In genomic region chr3:37182415-37183269, GRCm38 (mm10) we compare ENCODE assay signal across 9 mouse cellular contexts. TPM values are rescaled to one million over a fixed set of nuclear protein-coding genes. Genes with fewer than 3 reads are reported as not detected.
DNase-seq lines count a peak whose midpoint lies in the region; ATAC-seq and TF ChIP-seq lines count a peak whose summit lies in the region.
"Had no signal": no experiment of that assay in that cellular context is flagged by ENCODE, and none has a peak within 500 bp of the region (broad histone marks: within the 10 kb centered on the region; RNA-seq: fewer than 3 reads in every experiment).

No protein-coding gene starts in this region.

- TF ChIP-seq CTCF in thymus, adult 2 months (IDR thresholded peaks at IDR 0.05; ENCODE audit: borderline replicate concordance, control insufficient read depth, extremely low read depth, insufficient read depth, low read length, poor library complexity), result no peak

- no peak for TF ChIP-seq POLR2A in thymus, adult 2 months (IDR thresholded peaks at IDR 0.05; ENCODE audit: control insufficient read depth, extremely low read depth, insufficient read depth, low read length, poor library complexity)

- H3K4me2 ChIP-seq in forebrain, embryonic 15.5 days (replicated peaks), result no peak overlapping the region
- H3K4me2 ChIP-seq: liver, embryonic 15.5 days had no signal

- no peak overlapping the region for H3K9ac ChIP-seq in forebrain, embryonic 15.5 days (replicated peaks)
- H3K9ac ChIP-seq: liver, embryonic 15.5 days had no signal

- H3K9me3 ChIP-seq in forebrain, embryonic 15.5 days, result no peaks in the 10 kb centered on the region
- H3K9me3 ChIP-seq: liver, embryonic 15.5 days had no signal

- whole genome bisulfite sequencing in forebrain, embryonic 15.5 days, result 23% methylated on average over 16 of the region's 16 CpGs
- 84% methylated on average over 16 of the region's 16 CpGs for WGBS in thymus, adult 2 months

- H3K4me3 ChIP-seq in forebrain, embryonic 15.5 days, result no peak overlapping the region
- no peak overlapping the region for H3K4me3 ChIP-seq in thymus, adult 2 months (ENCODE audit: control insufficient read depth, insufficient read depth, low read length)
- H3K4me3 ChIP-seq: liver, embryonic 15.5 days had no signal

- ATAC-seq in forebrain, embryonic 15.5 days (replicated peaks), result peak; percentile 91

- no peak overlapping the region; the same call in 1 of the 2 replicates for H3K27ac ChIP-seq in forebrain, embryonic 15.5 days (replicated peaks)
- H3K27ac ChIP-seq in thymus, adult 2 months (ENCODE audit: control insufficient read depth, insufficient read depth, low read length), result no peak overlapping the region
- H3K27ac ChIP-seq: liver, embryonic 15.5 days had no signal

- H3K36me3 ChIP-seq in forebrain, embryonic 15.5 days, result no peaks in the 10 kb centered on the region
- H3K36me3 ChIP-seq in thymus, adult 2 months (ENCODE audit: control insufficient read depth, insufficient read depth, low read length), result no peaks in the 10 kb centered on the region
- H3K36me3 ChIP-seq: liver, embryonic 15.5 days had no signal

- H3K4me1 ChIP-seq in forebrain, embryonic 15.5 days, result peaks cover 19% of the 10 kb centered on the region
- no peaks in the 10 kb centered on the region for H3K4me1 ChIP-seq in thymus, adult 2 months (replicated peaks; ENCODE audit: control insufficient read depth, insufficient read depth, low read length)
- H3K4me1 ChIP-seq: liver, embryonic 15.5 days had no signal

- DNase-seq in right cerebral cortex, adult 18-20 months, result peak; percentile 12
- DNase-seq in right cerebral cortex, postnatal 4 days, result no peak
- peak; percentile 49 for DNase-seq in layer of hippocampus, adult 9-11 months
- DNase-seq in neural tube, embryonic 10.5 days (ENCODE audit: extremely low spot score, low spot score), result peak; percentile 13
- no peak for DNase-seq in right cerebral cortex, postnatal 25 days
- no peak for DNase-seq in thymus, adult 2 months

- no peaks in the 10 kb centered on the region for H3K27me3 ChIP-seq in forebrain, embryonic 15.5 days
- no peaks in the 10 kb centered on the region for H3K27me3 ChIP-seq in thymus, adult 2 months (ENCODE audit: control insufficient read depth, insufficient read depth, low read length)
- H3K27me3 ChIP-seq: liver, embryonic 15.5 days had no signal

RNA-seq across cellular contexts. Expression of gene Il21, which starts 49.8 kb away (rescaled TPM):
- not detected in 2 replicates for polyA plus RNA-seq in forebrain, embryonic 15.5 days (2015; fragmentation: Nextera tagmentation; extraction: Ambion mirVana)
- polyA plus RNA-seq in thymus, adult 2 months (2012; rRNA removed), result 0.05 and 0.08 TPM in 2 replicates
- polyA plus RNA-seq: liver, embryonic 15.5 days; stomach, embryonic 14.5 days had no signal

RNA-seq across cellular contexts. Expression of gene Il2, which starts 56.9 kb away (rescaled TPM):
- polyA plus RNA-seq in forebrain, embryonic 15.5 days (2015; fragmentation: Nextera tagmentation; extraction: Ambion mirVana), result 0.34 and 0.62 TPM in 2 replicates
- polyA plus RNA-seq in thymus, adult 2 months (2012; rRNA removed), result 0.18 TPM in 1 of 2 replicates, not detected in the other

Comparison
In these comparisons a context has a peak if more than half of its experiments do, and no peak if none do; other contexts are left out.
1. DNase-seq: peak in right cerebral cortex, adult 18-20 months (single experiment), layer of hippocampus, adult 9-11 months (single experiment) and neural tube, embryonic 10.5 days (single experiment); none in right cerebral cortex, postnatal 4 days (single experiment), right cerebral cortex, postnatal 25 days (single experiment) and thymus, adult 2 months (single experiment).